Mouse (Mus musculus) skeletal muscle tissue, adult 2 months (tissue): Measurements from ENCODE around the gene Haus2.

Experiments
- DNase-seq: peaks from one replicate; pipeline ENCODE4 v3.0.0-alpha.2; 2012; ENCODE audit warnings: low read depth, low spot score

Haus2 gene

DNA sequence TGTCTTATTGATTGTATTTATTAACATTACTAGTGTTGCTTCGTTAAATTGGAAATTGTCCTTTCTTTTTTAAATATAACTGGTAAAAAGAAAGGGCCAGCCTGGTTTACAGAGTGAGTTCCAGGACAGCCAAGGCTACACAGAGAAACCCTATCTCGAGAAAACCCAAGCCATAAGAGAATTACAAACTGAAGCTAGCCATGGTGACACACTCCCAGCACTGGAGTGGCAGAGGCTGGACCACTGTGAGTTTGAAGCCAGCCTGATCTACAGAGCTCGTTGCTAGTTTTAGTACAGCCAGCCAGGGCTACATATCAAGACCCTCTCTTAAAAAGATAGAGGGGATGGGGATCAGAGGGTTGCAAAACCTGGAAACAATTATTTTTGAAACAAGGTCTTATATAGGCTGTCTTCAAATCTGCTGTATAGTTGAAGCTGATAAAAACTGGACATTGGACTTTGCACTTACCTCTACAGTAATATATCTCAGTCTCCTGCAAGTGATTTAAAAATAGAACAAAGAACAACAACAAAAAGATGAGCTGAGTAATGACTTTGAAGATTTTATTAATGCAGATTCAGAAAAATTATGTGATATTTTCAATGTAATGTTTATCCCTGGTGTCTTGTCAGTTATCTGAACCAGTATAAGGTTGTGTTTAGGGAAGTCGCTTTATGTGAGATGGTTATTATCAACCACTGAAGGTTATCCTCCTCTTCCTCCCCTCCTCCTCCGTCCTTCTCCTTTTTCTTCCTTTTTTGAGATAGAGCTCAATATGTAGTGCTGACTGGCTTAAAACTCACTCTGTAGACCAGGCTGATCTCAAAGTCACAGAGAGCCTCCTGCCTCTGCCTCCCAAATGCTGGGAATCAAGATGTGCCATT lies 7.3 kb downstream of the Haus2 start:
- no peak for DNase-seq

DNA sequence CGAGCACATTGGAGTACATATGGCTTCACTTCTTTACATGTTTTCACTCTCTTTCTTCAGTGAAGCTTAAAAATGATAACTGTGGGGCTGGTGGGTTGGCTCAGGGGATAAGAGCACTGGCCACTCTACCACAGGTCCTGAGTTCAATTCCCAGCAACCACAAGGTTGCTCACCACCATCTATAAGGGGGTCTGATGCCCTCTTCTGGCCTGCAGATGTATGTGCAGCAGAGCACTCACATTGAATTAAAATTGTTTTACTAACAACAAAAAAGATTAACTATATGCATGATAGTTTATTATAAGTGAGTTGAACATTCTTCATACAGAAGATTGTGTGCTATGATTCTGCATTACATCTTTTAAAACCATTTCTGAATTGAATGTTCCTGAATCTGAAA lies 10.4 kb downstream of the Haus2 start:
- DNase-seq, result no peak

DNA sequence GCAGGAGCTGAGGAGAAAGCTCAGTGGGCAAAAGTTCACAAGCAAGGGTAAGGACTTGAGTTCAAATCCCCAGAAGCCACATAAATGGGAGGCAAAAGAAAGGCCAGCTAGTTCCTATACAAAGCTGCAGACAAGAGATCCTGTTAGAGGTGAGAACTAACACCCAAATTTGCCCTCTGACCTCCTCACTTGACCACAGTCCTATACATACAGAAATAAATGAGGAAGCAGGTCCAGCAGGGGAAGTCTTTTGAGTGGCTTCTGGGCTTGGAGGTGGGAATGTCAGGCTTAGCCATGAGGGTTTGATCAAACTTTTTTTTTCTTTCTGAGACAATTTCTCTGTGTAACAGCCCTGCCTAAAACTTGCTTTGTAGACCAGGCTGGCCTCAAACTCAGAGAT lies 13.7 kb downstream of the Haus2 start:
- DNase-seq, result no peak

DNA sequence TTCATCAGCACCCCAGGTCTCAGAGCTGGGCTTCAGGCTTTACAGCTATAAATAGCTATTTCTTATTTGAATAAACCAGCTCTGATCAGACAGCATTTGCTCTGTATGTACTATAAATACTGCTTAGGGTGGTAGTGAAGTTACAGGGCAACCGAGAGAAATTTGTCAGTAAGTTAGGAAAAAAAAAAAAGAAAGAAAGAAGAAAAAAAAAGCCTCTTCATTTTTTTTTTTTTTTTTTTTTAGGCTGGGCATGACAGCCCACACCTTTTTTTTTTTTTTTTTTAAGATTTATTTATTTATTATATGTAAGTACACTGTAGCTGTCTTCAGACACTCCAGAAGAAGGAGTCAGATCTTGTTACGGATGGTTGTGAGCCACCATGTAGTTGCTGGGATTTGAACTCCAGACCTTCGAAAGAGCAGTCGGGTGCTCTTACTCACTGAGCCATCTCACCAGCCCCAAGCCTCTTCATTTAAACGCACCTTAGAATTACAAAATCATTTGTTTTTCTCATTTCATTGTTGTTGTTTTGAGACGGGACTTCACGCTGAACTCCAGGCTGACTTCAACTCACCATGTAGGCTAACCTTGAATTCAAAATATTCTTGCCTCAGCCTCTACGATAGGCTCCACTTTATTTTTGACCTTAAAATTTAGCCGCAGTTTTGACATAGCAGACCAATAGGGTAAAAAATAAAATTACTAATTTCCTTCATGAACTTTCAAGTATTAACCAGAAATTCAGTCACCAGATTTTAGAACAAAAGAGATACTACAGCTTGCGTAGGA lies 19.1 kb downstream of the Haus2 start:
- DNase-seq, result no peak

DNA sequence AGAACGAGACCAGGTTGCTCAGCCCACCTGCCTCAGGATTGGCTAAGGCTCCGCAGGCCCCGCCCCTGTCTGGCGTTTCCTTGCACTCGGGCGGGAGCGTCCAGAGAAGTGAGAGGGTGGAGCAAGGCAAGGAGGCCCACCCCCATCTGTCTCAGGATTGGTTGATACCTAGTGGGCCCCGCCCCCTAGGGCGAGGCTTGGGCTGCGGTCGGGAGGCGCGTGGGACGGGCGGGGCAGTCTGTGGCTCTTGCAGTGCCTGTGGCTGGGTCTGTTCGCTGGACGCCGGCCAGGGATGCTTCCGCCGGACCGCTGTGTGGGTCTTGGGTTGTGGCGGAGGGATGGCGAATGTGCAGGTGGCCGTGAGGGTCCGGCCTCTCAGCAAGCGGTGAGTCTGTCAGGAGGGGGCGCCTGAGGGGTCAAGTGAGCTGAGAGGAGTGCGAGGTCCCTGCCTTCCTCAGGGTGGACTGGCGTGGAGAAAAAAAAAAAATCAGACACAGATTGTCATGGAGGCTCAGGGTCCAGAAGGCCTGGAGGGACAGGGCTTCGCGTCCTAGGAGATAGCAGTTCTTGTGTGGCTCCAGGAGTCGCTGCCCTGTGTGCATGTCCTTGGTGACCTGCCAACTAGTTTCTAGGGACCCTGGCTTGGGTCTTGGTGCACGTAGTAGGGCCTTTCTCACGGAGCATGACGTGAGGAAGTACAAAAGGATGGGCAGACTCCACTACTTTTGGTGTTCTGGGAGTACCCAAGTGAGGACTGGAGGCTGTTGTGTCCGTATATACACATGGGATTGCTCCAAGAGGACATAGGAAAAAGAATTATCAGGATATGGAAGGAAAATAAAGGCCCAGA lies 19.9 kb downstream of the Haus2 start, which contains the start of gene Stard9:
Gene Stard9, plus strand, starts transcription at position 236 of the 850 bp plus-strand sequence.
- DNase-seq, result peak; percentile 97

DNA sequence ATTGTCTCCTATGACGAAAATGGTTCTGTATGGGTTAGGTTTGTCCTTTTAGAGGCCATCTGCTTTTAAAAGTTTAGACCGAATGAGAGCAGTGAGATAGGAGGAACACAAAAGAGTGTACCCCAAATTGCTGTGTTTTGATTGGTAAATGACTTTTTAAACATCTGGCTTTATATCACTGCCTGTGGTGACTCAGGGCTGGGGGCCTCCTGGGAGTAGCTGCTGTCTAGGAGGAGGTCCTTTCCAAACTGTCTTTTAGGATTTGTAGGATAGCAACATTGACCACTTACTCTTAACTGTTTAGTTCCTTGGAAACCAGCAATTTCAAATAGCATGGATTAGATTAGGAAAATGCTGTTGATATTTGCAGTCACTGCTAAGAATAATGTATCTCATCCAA lies 21.1 kb downstream of the Haus2 start:
- no peak for DNase-seq

DNA sequence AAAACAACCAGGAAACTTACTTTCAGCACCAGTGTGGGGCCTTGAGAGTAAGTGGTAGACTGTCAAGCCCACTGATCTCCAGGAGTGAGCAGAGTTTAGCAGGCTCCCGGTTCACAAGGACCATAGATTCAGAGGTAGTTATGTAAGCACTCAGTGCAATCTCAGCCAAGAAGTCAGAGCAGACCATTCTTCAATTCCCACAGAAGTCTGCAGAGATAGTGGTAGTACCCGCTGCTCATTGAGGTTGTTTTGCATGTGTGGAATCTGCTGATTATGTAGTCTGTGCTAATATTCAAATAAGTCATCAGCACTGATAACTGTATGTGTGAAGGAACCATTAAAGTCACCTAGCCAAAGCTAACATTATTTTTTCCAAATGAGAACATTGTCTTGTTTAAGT lies 21.5 kb downstream of the Haus2 start:
- DNase-seq, result no peak

DNA sequence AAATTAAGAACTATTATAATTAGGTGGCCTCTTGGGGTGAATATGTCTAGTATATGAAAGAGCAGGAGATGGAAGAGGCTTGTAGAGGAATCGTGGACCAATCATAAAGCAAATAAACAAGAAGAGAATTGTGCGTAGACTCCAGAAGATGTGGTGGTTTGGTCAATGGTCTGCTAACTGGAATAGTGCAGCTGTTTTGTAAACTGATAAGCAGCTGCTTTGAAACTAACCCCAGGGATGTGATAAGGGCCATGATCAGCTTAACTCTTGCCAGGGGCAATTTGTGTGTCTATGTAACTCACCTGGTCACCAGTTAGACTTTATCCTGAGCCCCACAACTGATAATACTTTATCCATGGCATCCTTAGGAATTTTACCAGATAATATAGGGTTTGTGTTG lies 22.3 kb downstream of the Haus2 start:
- no peak for DNase-seq

DNA sequence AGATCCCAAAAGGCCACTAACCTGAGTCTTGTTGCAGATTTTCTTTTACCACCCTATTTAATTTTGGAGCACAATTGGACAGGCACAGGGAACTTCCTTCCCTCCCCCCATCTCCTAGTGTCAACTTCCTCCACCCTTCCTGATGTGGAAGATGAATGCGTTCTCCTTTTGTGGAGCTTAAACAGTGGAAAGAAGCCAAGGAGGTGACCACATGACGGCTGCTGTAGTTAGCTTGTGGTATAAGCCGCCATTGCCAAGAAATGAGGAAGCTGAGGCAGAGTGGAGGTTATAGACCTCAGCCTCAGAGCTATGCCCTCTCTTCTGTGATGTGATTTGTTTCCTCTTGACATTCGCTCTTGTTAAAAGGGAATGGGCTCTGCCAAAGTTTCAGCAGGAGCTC lies 22.8 kb downstream of the Haus2 start:
- DNase-seq, result peak; percentile 56

DNA sequence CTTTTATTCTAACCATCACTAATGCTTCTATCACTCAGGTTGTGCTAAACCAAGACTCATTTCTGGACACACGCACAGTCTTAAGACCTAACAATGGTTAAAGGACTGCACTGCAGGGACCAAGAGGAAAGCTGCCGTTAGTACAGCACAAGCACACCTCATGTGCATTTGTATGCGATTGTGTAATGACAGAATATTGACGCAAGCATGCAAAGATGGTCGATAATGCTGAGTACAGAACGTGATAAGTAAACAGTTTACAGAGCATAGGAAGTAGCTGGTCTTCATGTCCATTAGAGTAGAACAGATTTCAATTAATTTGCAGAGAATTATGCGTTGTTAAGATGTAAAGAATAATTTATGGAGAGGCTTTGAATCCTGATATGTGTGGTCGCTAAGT lies 31.7 kb downstream of the Haus2 start:
- DNase-seq, result no peak

DNA sequence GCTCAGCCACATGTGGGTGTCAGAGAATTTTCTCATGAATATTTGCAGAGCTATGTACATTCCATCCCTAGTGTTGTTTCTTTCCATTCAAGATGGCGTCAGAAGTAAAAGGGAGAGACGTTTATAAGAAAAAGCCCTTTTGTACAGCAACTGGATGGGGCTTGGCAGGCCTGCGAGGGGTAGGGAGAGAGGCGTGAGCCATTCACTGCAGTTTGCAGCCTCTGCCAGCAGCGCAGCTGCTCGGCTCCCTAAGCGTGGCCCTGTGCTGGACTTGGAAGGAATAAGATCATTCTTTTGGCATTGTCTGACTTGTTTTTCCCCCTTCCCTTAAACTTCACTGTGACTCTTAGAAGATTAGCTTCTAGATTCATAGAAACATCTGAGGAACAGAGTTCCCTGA lies 34.7 kb downstream of the Haus2 start:
- DNase-seq, result peak; percentile 82

DNA sequence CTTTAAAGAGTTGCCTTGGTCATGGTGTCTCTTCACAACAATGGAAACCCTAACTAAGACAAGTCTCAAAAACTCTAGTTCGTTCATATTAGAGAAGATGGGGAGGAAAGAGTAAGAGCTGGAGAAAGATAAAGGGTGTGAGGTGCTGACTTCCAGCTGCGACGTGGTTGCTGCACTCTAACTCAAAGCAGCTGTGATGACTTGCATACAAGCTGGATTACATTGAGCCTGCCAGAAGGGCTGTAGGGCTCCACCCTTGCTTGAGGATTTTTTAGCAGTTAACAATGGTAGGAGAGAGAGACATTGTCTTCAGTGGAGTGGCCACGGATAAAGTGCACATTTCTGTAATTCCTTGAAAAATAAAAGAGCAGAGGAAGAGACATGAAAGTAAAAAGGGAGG lies 37.6 kb downstream of the Haus2 start:
- peak; percentile 66 for DNase-seq

DNA sequence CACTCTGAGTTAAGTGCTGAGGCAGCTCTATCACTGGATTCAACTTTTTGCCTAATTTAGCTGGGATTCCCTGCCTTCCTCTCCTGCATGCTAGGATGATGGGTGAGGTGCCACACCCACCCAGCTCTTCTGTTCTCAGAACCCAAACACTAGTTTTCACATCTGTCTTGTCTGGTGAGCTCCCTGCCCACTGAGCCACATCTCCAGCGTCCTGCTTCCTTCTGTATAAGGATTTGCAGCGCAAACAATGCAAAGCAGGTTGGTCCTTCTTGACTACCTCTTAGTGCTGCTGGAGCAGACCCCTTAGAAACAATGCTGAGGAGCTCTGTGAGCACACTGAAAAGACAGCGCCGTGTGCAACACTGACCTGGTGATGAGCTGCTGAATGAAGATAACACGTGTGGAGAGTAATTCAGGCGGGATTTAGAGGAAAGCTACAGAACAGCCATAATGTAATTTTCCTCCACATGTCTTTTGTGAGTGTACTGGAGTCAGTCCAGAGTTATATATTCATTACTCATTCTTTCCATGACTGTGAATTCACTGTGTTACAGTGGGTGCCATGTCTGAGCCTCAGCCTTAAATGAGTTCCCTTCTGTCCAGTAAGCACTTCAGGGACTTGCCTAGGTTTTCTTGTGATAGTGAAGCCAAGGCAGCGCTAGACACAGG lies 43.2 kb downstream of the Haus2 start:
- DNase-seq, result no peak

DNA sequence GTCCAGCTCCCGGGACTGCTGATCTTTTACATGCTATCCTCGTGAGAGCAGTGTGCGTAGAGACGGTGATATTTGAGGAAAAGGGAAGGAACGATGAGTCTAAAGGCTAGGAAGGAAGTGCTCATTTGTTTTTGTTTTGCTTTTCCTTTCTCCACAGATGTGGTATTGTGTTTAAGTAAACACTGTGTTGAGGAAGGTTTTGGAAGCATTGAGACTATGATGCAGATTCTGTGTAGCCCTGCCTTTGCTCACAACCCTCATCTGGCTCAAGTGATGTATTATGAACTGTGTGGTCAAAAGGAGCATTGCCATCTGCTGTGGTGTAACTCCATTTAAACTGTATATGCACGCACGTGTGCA lies 43.7 kb downstream of the Haus2 start:
- no peak for DNase-seq

DNA sequence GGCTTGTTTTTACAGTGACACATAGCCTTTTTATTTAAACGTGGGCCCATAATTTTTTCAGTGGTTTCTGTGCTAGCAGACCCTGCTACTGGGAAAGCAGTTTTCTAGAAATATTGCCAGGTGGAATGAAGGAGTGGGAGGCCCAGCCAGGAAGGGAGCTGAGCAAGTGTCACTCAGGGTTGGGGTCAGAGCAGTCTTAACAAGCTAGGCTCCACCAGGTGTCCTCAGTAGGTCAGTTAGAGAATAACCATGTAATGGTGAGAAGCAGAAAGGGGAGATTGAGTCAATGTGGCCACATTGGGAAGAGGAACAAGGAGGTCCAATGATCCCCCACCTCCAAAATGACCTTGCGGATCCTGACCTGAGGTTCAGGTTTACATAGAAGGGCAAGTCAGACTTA lies 45.5 kb downstream of the Haus2 start:
- DNase-seq, result no peak

DNA sequence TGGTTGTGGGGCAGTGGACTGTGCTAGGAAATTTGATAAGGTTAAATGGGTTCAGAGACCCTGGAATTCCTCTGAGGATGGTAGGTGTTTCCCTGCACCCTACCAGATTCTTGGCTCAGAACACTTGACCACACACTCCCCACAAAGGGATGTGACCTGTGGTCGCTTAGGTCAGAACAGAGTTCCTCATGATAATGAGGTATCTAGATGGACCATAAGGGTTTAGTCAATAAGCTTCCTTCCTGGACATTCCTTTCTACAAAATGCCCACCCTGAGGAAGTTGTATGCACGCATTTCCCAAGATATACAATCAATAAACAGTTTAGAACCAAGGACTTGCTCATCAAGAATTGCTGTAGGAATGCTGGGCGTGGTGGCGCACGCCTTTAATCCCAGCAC lies 46.7 kb downstream of the Haus2 start:
- no peak for DNase-seq

DNA sequence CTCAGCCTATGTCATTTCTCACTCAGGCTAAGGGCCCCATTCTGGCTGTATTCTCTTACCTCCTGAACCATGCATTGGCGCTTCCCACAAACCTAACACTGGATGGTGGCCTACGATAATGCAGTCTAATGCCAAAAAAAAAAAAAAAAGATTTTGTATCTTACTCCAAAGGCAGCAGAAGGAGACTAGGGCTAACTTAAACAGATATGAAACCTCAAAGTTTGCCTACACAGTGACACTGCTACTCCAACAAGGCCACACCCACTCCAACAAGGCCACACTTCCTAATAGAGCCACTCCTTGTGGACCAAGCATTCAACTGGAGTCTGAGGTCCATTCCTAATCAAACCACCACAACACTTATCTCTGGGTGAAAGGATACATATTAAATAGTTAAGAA lies 47.5 kb downstream of the Haus2 start:
- no peak for DNase-seq

DNA sequence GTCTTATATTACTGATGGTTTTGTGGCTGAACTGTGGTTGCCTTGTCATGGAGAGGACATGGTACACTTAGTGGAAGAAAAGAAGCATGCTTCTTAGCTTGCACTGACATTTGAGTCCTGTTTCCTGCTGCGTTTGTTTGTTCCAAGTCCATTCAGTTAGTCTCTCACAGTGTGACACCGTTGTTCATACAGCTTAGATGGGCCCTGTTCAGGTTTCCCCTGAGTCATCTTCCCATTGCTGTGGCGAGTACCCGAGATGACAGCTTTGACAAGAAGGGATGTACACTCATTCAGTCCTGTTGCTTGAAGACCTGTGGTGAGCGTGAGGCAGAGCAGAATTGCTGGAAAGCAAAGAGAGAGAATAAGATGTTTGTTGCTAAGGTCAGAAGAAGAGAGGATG lies 49.3 kb downstream of the Haus2 start:
- DNase-seq, result no peak

DNA sequence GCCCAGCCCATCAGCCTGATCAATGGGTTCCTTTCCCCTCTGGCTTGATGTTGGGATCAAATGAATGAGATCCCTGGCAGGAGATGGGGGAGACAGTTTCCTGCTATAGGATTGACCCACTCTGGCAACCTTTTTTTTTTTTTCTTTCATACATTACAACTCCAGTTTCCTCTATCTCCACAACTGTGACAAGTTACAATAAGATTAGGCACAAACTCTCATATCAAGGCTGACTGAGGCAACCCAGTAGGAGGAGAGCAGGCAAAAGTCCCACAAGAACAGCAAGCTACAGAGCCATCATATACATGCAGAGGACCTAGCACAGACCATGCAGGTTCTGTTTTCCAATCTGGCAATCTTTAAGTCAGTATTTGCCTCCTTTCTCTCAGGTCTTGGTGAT lies 50.1 kb downstream of the Haus2 start:
- no peak for DNase-seq

DNA sequence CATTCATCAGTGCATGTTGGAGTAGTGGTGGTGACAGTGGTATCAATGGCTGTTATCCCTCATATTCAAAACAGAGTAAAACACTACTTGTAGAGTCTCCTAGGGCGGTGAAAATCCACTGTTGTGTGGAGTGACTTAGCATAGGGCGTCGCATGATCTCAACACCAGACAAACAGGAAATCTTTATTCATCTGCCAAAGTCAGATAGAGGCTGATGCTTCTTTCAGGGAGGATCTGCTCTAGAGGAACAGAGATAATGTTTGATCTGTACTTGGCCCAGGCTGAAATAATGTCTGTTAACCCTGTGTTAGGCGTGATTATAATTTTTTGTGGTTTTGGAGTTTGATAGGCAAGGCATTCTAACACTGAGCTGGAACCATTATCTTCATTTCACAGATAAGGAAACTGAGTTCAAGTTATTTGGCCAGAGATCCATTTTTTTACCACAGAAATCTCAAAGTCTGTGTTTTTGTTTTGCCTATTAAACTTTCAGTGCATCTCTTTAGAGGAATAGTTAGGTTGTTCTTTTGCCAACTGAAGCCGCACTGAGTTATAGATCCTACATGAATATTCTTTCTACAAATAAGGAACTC lies 51.4 kb downstream of the Haus2 start:
- DNase-seq, result no peak

DNA sequence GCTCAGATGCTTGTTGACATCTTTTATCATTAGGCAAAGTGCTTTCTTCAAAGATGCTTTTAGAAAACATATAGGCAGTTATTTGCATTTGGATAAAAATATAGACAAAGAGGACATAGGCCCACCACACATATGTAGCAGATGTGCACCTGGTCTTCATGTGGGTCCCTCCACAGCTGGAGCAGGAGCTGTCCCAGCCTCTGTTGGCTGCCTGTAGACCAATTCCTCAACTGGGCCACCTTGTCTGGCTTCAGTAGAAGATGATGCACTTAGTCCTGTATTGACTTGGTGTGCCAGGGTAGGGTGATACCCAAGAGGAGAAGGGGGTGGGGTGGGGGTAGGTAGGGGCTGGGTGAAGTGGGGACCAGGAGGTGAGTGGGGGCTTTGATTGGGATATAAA lies 53.6 kb downstream of the Haus2 start:
- DNase-seq, result no peak
